Mouse (Mus musculus) MEL-GATA-1-ER (cell line): ENCODE results near the gene Tmem243.

Source experiments
- DNase-seq: peaks from one replicate; pipeline ENCODE4 v3.0.0-alpha.2; 2012; ENCODE audit warnings: low read depth; ENCODE audit errors: extremely low read depth

The Tmem243 gene

DNA sequence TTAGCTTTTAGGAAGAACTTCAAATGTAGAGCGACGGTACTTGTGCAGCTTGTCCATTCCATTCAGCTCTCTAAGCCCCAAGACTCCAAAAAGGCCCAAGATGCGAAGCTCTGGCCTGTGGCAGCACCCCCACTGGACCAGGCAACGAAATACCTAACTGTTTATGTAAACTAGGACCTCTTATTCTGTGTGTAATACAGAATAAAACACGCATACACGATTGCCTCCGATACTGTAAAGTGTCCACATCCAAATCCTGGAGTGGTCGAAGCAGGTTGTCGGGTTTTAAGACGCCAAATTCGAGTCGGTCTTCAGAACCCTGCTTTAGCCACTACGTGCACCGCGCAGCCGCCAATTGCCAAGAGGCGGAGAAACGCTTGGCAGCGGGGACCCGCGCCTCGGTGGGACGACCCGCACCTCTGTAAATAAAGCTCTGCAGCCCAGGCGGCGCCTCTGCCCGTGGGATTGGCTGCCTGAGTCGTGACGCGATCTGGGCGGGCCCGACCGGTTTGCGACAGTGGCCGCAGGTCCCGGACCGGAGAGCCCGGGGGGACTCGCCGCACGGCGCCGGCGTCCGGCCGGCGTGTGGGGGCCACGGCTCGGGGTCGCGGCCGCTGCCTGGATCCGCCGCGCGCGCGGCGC is at the start of gene Tmem243:
TSS of gene Tmem243 (plus strand) at position 462 of the 642 bp plus-strand sequence.
- peak; percentile 53 for DNase-seq

- DNase-seq: peak; percentile 46
These were observed 44.3 kb upstream of the Tmem243 start for GRCm38 (mm10) chr5:9056020-9056660.

DNA sequence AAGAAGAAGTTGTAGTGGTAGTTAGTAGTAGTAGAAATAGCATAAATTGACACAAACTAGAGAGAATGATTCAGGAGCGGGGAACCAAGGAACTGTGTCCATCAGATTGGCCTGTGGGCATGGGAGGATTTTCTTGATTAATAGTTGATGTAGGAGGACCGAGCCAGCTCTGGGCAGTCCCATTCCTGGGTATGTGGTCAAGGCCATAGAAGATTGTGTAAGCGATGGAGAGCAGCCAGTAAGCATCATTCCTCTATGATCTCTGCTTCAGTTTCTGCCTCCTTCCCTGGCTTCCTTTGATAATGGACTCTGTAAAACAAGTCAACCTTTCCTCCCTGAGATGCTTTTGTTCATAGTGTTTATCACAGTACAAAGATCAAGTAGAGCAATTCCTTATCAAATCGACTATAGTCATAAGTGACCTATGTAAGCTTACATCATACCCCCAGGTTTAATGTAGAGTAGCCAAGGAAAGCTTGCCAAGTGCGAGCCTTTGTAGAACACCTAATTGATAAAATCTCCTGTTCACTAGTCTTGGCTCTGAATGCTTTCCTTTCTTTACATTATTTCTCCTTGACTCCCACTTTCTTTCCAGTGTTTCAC is 43.1 kb upstream of the Tmem243 start:
- DNase-seq: no peak

DNA sequence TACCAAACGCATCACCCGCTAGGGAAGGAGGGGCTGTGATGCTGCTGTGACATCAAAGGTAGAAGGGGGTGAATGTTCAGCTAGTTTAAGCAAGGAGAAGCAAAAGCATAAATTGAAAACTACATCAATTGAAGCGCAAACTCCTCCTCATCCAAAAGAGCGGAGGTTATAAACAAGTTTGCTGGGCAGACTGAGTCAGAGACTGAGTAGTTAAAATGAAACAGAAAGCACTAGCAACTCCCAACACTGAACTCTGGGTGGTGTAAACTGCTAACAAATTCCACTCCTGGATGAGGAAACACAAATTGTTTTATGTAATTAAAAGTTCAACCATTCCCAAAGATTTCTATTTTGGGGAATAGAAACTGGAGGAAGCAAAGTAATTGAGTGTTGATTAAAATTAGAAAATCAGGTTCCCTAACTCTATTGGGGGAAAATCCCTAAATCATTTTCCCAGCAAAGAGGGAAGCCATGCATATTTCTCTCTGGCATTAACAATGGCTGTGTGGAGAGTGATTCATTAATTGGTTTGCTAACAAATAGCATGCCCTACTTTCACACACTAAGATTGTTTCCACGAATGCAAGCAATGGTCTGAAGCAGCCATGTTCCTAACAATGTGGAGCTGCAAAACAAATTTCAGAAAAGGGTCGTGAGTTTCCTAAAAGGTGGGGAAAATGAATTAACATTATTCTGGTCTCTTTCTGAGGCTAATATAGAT is 41.0 kb upstream of the Tmem243 start:
- no peak for DNase-seq

DNA sequence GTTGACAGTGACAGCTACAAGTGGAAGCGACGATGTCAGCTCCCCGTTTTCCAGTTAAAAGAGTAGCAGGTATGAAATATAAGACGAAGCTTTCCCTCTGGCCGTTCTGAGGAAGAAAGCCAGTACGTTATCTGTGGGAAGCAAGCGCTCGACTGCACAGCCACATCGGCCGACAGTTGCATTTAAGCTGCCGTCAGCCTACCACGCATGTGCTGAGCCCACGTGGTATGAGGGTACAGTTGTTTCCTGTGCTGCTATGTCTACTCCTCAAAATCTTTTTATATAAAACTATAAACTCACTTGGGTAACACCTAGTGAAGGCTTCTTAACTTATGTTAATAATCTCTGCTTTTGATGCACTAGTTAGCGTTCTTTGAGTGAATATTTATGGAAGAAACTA is 40.2 kb upstream of the Tmem243 start:
- DNase-seq: no peak

- DNase-seq: no peak
These were observed 36.3 kb upstream of the Tmem243 start for GRCm38 (mm10) chr5:9064217-9064616.

DNA sequence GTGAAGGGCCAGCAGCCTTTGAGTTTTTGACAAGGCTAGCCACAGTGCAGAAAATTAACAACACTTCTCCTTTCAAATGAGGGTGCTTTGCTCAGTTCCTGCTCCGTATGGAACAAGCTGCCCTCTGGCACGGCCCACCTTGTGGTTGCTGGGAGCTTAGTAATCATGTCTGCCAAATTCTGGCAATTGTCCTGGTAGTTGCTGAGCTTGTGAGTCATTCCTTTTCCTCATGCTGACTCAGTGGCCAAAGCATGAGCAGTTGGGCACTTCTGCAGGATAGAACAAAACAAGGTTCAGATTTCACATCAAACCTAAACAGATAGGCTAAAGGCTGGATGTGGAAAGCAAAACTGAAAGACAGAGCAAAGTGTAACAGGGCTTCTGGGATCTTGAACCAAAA is 31.6 kb upstream of the Tmem243 start:
- no peak for DNase-seq

DNA sequence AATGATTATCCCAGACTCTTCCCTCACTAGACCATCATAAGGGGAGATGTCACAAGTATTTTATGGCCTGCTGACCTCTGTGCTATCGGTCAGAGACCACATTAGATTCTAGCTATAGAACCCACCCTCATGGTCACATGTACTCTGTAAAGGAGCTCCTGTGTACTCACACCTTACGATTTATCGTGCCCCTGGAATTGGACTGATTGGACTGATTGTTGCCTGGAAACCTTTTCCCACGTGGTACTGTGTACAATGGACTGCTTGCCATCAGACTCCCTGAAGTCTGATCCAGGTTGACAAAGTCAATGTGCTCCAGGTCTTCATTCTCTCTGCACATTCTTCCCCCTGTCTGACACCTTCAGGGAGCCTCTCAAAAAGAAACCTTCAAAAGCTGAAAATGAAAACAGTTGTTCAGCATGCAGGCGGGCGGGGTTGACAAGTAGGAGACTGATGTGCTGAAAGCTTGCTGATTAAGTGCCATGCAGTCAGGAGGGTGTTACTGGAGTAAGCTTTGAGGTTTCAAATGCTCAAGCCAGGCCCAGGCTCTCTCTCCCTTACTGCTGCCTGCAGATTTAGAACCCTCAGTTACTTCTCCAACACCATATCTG is 30.8 kb upstream of the Tmem243 start:
- DNase-seq: no peak

DNA sequence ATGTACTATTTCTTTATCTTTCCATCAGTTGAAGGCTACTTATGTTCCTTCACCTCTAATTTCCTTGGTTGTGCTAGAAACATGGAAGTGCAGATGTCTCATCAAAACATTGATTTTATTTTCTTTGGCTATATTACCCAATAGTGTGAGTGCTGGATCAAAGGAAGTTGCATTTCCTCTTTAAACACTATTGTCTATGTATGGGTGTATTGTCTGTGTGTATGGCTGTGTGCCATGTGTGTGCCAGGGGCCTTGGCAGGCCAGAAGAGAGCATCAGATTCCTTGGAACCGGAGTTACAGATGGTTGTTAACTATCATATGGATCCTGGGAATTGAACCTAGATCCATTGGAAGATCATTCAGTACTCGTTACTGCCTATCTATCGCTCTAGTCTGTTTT is 29.1 kb upstream of the Tmem243 start:
- no peak for DNase-seq

DNA sequence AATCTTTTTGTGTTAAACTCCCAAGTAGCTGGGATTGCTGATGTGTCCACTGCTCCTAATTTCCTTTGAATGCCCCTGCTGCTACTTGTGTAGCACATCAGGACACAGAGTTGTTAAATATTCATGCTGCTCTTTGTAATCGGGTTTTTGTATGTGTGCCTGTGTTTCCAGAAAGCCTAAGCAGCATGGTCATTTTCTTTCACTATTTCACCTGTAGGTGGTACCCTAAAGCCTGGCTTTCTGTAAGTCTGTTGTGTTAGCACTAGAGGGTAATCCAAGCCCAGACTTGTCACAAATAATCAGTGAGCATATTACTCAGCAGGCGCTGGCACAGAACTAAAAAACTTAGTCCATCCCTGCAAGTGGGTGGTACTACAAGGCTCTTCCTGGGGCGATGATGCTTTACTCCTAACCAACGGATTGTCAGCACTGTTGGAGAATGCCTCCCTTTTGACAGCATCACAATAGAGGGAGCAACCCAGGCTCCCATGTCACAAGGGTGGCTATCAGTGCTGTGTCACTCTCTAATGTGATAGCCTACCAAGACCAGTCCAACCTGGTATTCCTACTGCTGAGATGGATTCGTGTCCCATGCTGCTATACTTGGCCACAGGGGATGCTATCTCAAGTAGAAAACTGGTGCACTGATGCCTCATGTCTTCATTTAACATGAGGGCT is 27.2 kb upstream of the Tmem243 start:
- DNase-seq: no peak

DNA sequence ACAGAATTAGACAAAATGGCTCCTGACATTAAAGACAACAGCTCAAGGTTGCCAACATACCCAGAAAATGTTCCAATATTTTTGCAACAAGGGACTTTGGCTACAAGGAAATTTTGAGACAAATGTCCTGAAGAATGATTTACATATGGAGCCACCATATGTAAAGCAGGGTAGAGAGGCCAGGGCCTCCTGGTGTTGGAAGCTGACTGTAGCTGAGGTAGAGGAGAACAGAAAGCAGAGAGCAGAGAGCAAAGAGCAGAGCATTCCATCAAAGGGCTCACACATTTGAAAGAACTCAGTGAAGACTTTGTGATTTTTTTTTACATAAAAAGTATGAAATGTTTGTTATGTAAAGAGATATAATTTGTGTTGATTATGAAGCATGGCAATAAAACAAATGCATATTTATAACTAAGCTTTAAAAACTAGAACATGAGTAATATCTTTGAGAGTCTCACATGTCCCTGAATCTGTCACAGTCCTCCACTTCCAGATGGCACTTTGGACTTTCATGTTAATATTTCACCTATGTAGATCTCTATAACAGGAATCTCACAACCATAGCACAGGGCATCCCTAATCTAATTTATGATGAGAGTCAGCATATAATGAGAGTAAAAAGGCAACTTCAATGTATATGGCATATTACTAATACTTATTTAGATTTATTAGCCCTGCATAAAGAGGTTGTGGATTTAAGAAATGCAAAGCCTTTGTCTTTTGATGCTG is 20.5 kb upstream of the Tmem243 start:
- no peak for DNase-seq

DNA sequence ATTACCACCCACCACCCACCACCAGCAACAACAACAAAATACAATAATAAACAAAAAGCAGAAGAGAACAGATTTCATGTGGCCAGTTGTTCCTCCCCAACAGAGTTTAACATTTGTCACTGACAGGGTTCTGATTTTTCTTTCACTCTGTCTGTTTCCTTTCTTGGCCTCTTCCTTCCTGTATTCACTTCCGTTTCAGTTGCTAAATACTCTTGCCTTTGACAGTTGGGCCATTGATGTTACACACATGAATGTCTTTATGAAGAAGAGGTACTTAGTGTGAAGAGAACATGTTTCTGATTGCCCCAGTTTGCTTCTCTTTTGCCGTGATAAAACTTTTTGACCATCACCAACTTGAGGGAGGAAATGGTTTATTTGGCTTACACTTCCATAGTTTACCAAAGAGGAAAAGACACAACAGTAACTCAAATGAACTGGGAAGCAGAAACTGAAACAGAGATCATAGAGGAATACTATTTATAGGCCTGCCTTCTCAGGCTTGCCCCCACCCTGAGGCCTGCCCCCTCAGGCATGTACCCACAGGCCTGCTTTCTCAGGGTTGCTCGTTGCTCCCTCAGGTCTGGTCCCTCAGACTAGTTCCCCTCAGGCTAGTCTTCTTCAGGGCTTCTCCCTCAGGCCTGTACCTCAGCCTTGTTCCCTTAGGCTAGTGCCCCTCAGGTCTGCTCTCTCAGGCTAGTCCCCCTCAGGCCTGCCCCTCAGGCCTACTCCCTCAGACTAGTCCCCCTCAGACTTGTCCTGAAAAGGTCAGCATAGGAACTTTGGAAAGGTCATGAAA is 13.3 kb upstream of the Tmem243 start:
- no peak for DNase-seq

DNA sequence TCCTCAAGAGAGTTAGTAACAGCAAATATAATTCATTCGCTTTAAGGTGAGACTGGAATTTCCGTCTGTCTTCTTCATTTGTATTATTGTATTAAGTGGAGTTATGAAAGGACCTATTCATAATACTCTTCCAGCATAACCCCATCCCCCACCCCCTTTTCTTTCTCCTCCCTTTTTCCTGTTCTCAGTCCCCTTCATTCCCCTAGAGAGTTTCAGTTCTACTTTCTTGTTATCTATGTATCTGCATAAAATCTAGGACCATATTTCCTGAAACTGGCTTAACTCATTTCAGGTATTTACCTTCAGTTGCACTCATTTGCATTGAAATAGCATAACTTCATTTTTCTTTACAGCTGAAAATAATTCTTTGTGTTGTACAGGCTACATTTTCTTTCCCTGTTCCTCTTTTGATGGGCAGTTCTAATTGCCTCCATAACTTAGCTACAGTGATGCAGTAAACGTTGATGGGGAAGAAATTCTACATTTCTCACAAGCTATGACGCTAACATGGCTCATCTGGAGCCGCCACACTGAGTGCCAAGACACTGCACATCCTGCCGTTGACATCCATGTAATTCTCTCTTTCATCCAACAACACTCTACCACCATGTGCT is 9.9 kb upstream of the Tmem243 start:
- DNase-seq: no peak

GRCm38 (mm10) chr5:9092716-9093115 is 7.8 kb upstream of the Tmem243 start:
- DNase-seq: no peak

DNA sequence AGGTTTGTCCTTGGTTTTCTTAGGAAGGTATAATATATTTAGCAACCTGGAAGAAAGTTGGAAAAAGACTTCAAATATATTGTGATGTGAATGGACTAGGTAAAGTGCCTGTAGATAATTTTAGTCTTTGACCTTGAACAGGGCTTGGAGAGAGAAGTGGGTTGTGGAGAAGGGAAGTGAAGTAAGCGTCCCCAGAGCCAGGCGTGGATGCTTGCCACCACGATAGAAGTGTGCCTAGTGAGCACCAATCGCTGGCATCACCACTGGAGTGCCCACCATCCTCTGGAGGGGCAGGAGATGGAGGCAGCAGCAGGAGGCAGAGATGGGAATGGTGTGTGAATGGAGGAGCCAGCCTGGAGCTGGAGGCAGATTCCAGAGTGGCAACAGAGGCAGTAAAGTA is 7.0 kb upstream of the Tmem243 start:
- no peak for DNase-seq

- peak; percentile 11 for DNase-seq
These were observed 657 bp downstream of the Tmem243 start for GRCm38 (mm10) chr5:9100849-9101801.

GRCm38 (mm10) chr5:9102696-9103095 is 2.2 kb downstream of the Tmem243 start:
- no peak for DNase-seq

GRCm38 (mm10) chr5:9103958-9104357 is 3.5 kb downstream of the Tmem243 start:
- DNase-seq: no peak
